Mouse (Mus musculus): ENCODE results near the gene Oip5. TPM values are rescaled to one million over a fixed set of nuclear protein-coding genes. Genes with fewer than 3 reads are reported as not detected.
"Not testable (repeated sequence)": the region's sequence is repeated elsewhere in the genome, so short reads cannot be mapped to it uniquely, and the experiment has no call there.

Gene Oip5
- 16.4 and 17.0 TPM in 2 replicates for polyA plus RNA-seq (2015; fragmentation: Nextera tagmentation; extraction: Ambion mirVana)

DNA sequence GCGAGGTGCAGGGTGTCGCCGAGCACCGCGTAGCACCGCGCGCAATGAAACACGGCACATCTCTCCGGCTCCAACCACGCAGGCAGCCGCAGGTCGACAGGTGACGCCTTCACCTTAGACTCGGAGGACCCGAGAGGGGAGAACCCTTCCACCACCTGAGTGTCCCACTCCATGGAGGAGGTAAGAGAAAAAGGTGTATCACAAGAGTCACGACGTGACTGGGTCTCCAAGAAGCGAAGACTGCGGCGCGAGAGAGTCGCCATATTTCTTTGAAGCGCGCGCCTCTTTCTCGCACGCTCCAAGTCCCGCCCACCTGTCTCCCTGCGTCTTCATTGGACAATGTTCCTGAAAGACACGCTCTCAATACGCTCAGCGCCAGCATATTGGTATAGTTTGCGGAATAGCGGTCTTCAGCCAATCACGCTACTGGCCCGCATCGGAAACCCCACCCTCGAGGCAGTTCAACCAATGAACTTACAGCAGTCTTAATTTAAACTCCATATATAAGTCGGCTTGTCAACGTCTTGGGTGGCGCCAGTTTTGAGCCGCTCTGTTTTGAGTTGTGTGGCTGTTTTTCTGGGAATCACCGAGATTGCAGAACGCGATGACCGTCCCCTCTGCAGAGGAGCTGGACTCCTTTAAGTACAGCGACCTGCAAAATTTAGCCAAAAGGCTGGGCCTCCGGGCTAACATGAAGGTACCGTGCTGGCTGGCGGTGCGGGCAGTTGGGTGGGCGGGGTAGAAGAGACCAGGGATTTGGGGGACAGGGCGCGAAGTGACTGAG is at the start of gene Oip5, which contains the start of gene Nusap1:
TSS of gene Oip5 (minus strand) at position 271 of the 784 bp plus-strand sequence.
TSS of gene Nusap1 (plus strand) at position 100 of the 784 bp plus-strand sequence.
- peak; percentile 99 for ATAC-seq (replicated peaks; ENCODE audit: insufficient number of reproducible peaks, insufficient read depth, low FRiP score, low read depth)
- under 1% methylated on average over 55 of the region's 55 CpGs for WGBS
- H3K4me2 ChIP-seq = peak within 1 kb of the TSS; percentile 76

DNA sequence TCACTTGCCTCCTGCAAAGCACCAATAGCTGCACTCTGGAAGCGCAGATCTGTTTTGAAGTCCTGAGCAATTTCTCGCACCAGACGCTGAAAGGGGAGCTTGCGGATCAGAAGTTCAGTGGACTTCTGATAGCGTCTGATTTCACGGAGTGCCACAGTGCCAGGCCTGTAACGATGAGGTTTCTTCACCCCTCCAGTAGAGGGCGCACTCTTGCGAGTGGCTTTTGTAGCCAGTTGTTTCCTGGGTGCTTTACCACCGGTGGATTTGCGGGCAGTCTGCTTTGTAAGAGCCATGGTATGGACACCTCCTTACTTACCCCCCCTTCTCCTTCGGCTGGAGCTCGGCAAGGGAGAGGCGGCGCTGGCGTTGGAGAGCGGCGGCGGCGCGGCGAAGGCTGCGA is 47.5 kb upstream of the Oip5 start:
- not testable (repeated sequence) for H3K9me3 ChIP-seq (replicated peaks); H3K9ac ChIP-seq; H3K27me3 ChIP-seq; H3K4me3 ChIP-seq; H3K27ac ChIP-seq; H3K4me1 ChIP-seq (replicated peaks); ATAC-seq (replicated peaks; ENCODE audit: insufficient number of reproducible peaks, insufficient read depth, low FRiP score, low read depth); H3K4me2 ChIP-seq; H3K36me3 ChIP-seq
- WGBS = 72% methylated on average over 19 of the region's 23 CpGs

More for the DNA sequence above, at the start of gene Oip5, which contains the start of gene Nusap1:
- Histone ChIP-seq H3K9me3 (replicated peaks) (no peaks in the 10 kb centered on the region), H3K9ac (peak within 1 kb of the TSS; percentile 68), H3K4me3 (peak within 1 kb of the TSS; percentile 83), H3K27me3 (no peaks in the 10 kb centered on the region), H3K27ac (peak within 1 kb of the TSS; percentile 65), H3K4me1 (replicated peaks) (peaks cover 25% of the 10 kb centered on the region), H3K36me3 (no peaks in the 10 kb centered on the region)

DNA sequence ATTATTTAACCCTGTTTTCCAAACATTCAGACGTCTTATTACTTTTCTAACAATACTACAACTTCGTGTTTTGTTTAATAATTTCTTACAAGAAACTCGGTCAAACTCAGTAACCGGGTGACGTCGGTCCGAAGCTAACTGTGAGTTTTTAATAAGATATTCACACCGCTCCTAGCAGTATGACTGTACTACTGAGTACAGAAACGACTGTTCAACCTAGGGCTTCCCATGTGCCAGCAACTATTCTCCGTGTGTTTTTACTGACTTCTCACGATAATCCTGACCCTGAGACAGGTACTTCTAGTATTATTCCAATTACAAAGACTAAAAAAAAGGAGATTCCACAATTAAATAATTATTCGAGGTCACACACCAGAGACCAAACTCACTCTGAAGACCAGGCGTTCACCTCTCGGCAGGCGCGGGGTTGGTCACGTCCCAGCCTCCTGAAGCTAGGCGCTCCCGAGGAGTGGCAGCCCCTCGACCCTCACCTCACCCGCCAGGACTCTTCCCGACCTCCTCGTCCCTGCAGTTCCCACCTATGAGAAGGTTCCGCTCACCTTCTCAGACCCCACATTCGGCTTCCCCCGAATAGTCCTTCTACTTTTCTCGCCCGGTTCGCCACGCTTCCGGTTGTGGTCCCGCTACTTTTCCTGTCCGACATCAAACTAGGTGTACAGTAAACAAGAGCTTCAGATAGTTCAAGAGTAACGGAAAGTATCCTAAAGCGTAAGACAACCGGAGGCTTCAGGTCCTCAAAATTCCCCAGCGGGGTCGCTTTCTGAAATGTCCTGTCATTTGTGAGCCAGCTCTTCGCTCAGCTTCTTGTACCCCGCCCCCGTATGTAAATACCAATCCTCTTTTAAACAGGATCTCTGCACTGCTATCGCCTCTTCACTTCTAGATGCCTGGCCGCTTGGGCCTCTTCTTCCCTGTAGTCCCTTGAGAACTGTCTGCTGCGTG is 44.2 kb upstream of the Oip5 start, which contains the start of gene Ndufaf1:
TSS of gene Ndufaf1 (minus strand) at position 608 of the 963 bp plus-strand sequence.
- Histone ChIP-seq H3K9ac (peak within 1 kb of the TSS; percentile 94), H3K4me3 (peak within 1 kb of the TSS; percentile 91), H3K27me3 (no peaks in the 10 kb centered on the region), H3K4me1 (replicated peaks) (peaks cover 8% of the 10 kb centered on the region), H3K36me3 (peaks cover 23% of the 10 kb centered on the region), H3K27ac (peak within 1 kb of the TSS; percentile 65), H3K4me2 (peak within 1 kb of the TSS; percentile 75), H3K9me3 (replicated peaks) (no peaks in the 10 kb centered on the region)
- WGBS = under 1% methylated on average over 44 of the region's 44 CpGs
- ATAC-seq (replicated peaks; ENCODE audit: insufficient number of reproducible peaks, insufficient read depth, low FRiP score, low read depth) = peak; percentile 60; the same call in 1 of the 2 replicates

DNA sequence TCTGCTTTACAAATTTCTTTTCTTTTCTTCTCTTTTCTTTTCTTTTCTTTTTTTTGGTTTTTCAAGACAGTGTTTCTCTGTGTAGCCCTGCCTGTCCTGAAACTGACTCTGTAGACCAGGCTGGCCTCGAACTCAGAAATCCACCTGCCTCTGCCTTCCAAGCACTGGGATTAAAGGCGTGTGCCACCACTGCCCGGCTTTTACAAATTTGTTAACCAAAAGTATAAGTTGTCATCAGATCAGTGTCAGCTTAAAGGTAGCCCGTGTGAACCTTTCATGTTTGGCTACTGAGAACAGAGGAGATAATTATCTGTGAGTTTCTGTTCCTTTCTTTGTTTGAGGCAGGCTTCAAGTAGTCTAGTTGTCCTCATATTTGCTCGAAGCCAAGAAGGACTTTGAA is 26.0 kb upstream of the Oip5 start:
- Histone ChIP-seq H3K27me3 (no peaks in the 10 kb centered on the region), H3K9me3 (replicated peaks) (no peaks in the 10 kb centered on the region), H3K4me1 (replicated peaks) (no peaks in the 10 kb centered on the region), H3K27ac (no peak overlapping the region), H3K9ac (no peak overlapping the region), H3K4me2 (no peak overlapping the region), H3K4me3 (no peak overlapping the region), H3K36me3 (peaks cover 82% of the 10 kb centered on the region)
- no peak for ATAC-seq (replicated peaks; ENCODE audit: insufficient number of reproducible peaks, insufficient read depth, low FRiP score, low read depth)
- WGBS = 90% methylated on average over 5 of the region's 5 CpGs

DNA sequence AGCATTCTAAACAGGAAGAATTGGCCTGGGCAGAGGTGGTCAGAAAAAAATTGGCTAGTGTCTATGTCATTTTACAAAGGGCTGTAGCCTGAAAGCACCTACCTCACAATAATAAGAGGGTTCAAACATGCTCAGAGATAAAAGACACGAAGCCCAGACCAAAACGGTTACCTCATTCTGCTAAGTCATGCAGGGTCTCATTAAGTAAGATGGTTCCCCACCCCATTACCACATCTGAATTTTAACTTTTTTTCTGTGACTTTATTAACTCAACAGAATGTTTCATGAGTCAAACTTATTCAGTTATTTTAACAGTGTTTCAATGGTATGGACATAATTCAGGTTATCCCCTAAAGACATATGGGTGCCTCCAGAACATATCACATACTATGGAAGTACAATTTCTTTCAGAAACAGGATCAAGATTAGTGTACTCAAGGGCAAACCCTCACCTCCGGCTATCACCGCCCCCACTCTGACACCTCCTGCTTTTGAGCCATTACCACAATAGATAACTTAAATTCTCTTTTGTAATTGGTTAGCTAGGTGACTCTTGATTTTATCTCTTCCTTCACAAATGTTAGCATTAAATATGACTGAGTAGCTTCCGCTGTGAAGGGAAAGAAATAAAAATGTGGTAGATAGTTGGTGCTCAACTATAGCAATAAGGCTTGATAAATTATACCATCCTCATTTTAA is 23.1 kb upstream of the Oip5 start:
- H3K4me1 ChIP-seq (replicated peaks) = no peaks in the 10 kb centered on the region
- no peaks in the 10 kb centered on the region for H3K9me3 ChIP-seq (replicated peaks)
- H3K27ac ChIP-seq = no peak overlapping the region
- H3K4me3 ChIP-seq = no peak overlapping the region
- WGBS = 90% methylated on average over 5 of the region's 5 CpGs
- no peaks in the 10 kb centered on the region for H3K27me3 ChIP-seq
- no peak overlapping the region for H3K4me2 ChIP-seq
- peaks cover 80% of the 10 kb centered on the region for H3K36me3 ChIP-seq
- no peak overlapping the region for H3K9ac ChIP-seq
- no peak for ATAC-seq (replicated peaks; ENCODE audit: insufficient number of reproducible peaks, insufficient read depth, low FRiP score, low read depth)

DNA sequence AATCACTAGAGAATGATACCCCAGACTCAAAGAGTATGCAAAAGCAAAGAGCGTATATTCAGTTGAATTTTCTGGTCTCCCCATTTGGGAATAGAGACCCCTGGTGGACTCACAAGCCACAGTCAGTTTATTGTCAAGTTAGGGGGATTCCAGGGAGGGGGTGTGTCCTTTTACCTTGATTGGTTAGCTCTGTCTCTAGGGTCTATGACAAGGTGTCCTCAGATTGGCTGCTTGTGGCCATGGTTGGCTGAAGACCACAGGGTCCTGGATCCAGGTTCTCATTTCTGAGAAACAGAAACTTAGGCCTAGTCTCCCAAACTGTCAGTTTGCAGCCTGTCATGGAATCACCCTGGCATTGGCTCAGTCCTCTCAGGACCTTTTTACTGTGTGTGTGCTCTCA is 18.5 kb upstream of the Oip5 start:
- H3K9me3 ChIP-seq (replicated peaks) = no peaks in the 10 kb centered on the region
- no peak overlapping the region for H3K4me2 ChIP-seq
- H3K27me3 ChIP-seq = no peaks in the 10 kb centered on the region
- H3K9ac ChIP-seq = no peak overlapping the region
- no peak overlapping the region for H3K4me3 ChIP-seq
- no peaks in the 10 kb centered on the region for H3K4me1 ChIP-seq (replicated peaks)
- H3K36me3 ChIP-seq = peaks cover 87% of the 10 kb centered on the region
- no peak for ATAC-seq (replicated peaks; ENCODE audit: insufficient number of reproducible peaks, insufficient read depth, low FRiP score, low read depth)
- 90% methylated on average over 1 of the region's 1 CpGs for WGBS
- H3K27ac ChIP-seq = no peak overlapping the region

DNA sequence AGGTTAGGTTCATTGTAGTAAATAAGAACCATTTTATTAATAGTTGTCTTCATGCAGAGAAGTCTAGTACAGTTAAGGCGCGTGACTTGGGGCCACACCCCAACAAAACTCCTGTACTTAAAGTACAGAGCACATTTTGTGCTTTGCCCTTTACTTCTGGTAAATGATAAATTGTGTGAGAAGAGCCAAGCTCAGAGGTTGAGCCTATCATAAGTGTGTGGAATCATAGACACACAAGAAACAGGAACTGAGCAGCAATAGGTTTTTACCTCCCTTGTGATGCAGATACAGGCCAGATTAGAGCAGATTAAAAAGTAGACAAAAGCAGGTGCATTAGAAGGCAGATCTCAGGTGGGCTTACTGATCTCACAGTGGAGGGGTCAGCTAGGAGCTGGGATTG is 3.0 kb upstream of the Oip5 start:
- Histone ChIP-seq H3K4me2 (peak overlapping the region; percentile 16), H3K4me1 (replicated peaks) (peaks cover 25% of the 10 kb centered on the region), H3K27me3 (no peaks in the 10 kb centered on the region), H3K9ac (no peak overlapping the region), H3K27ac (no peak overlapping the region), H3K36me3 (peaks cover 14% of the 10 kb centered on the region), H3K9me3 (replicated peaks) (no peaks in the 10 kb centered on the region), H3K4me3 (no peak overlapping the region)
- WGBS = 98% methylated on average over 2 of the region's 2 CpGs
- no peak for ATAC-seq (replicated peaks; ENCODE audit: insufficient number of reproducible peaks, insufficient read depth, low FRiP score, low read depth)

DNA sequence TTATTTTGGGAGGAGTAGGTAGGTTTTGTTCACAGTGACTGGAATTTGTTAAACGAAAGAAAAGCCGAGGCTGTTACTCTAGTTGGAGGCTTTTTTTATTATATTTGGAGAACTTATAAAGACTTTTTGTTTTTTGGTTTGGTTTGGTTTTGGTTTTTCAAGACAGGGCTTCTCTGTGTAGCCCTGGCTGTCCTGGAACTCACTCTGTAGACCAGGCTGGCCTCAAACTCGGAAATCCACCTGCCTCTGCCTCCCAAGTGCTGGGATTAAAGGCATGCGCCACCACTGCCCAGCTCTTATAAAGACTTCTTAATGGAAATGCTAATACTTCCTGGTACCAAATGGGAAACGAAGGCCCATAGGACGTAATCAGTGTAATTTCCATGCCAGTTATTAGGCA is 733 bp upstream of the Oip5 start:
- H3K36me3 ChIP-seq; H3K9me3 ChIP-seq (replicated peaks); H3K27me3 ChIP-seq; ATAC-seq (replicated peaks; ENCODE audit: insufficient number of reproducible peaks, insufficient read depth, low FRiP score, low read depth): not testable (repeated sequence)
- 4% methylated on average over 6 of the region's 6 CpGs for WGBS
- peak overlapping the region; percentile 68 for H3K4me2 ChIP-seq
- H3K9ac ChIP-seq = peak overlapping the region; percentile 54
- peak overlapping the region; percentile 58; the same call in 1 of the 2 replicates for H3K27ac ChIP-seq
- H3K4me3 ChIP-seq = peak overlapping the region; percentile 83
- peaks cover 25% of the 10 kb centered on the region for H3K4me1 ChIP-seq (replicated peaks)

DNA sequence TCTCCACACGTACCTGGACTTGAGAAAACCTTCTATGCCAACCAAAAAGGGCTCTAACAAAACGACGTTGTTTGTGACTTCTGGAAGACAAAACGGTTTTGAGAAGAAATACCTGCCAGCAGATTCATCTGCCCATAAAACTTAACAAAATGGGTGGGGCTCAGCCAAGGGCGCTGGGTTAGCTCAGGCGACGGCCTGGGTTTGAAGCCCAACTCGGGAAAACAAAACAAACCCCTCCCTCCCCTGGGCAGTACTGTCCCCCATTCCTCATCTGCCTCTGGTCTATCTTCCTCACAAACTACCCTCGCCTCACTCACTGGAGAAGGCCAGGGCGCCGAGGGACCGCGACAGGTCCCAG is 449 bp downstream of the Oip5 start:
- WGBS = 0% methylated on average over 13 of the region's 13 CpGs
- Histone ChIP-seq H3K9ac (peak overlapping the region; percentile 68), H3K27ac (peak overlapping the region; percentile 65), H3K36me3 (no peaks in the 10 kb centered on the region), H3K4me3 (peak overlapping the region; percentile 83), H3K9me3 (replicated peaks) (no peaks in the 10 kb centered on the region), H3K27me3 (no peaks in the 10 kb centered on the region), H3K4me2 (peak overlapping the region; percentile 76), H3K4me1 (replicated peaks) (peaks cover 25% of the 10 kb centered on the region)
- ATAC-seq (replicated peaks; ENCODE audit: insufficient number of reproducible peaks, insufficient read depth, low FRiP score, low read depth) = no peak

DNA sequence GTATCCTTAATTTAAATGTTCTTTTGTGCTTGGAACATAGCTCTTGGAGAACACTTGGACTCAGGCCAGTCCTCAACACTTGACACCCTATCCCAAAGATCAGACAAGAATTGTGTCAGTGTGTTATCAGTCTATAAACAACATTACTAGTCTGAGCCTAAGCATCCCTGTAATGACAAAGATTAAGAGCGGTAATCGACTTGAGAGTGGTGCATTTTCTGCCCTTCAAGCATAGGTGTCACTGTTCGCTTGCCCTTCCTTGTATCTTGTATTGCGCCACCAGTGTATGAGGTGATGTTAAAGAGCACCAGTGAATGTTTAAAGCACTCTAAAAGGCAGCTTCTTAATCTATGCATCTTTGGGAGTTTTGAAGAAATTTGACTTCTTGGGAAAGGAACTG is 11.2 kb downstream of the Oip5 start:
- no peaks in the 10 kb centered on the region for H3K27me3 ChIP-seq

More for the DNA sequence above, 11.2 kb downstream of the Oip5 start:
- Histone ChIP-seq H3K27ac (no peak overlapping the region), H3K4me3 (no peak overlapping the region), H3K36me3 (peaks cover 65% of the 10 kb centered on the region), H3K9me3 (replicated peaks) (no peaks in the 10 kb centered on the region), H3K4me2 (no peak overlapping the region), H3K4me1 (replicated peaks) (peaks cover 15% of the 10 kb centered on the region), H3K9ac (no peak overlapping the region)
- ATAC-seq (replicated peaks; ENCODE audit: insufficient number of reproducible peaks, insufficient read depth, low FRiP score, low read depth) = no peak
- WGBS = 77% methylated on average over 4 of the region's 4 CpGs

Data from heart, embryonic 15.5 days (tissue).